Mouse (Mus musculus) embryonic facial prominence, embryonic 10.5 days (tissue): Measurements from ENCODE around the gene 1700008O03Rik. TPM values are rescaled to one million over a fixed set of nuclear protein-coding genes. Genes with fewer than 3 reads are reported as not detected.

Source experiments
- DNase-seq: peaks from one replicate; pipeline ENCODE4 v3.0.0-alpha.2; 2017; ENCODE audit warnings: low spot score
- H3K27ac ChIP-seq: fragments of 300-500 bp; sonication (generic); replicated peaks from 2 replicates; pipeline ENCODE4 v1.5.1; 2016; ENCODE audit warnings: mild to moderate bottlenecking
- H3K27me3 ChIP-seq: fragments of 300-500 bp; sonication (generic); replicated peaks from 2 replicates; pipeline ENCODE4 v1.6.1; 2016; ENCODE audit warnings: low read depth, mild to moderate bottlenecking; ENCODE audit not compliant: poor library complexity, severe bottlenecking
- H3K36me3 ChIP-seq: fragments of 300-500 bp; sonication (generic); replicated peaks from 2 replicates; pipeline ENCODE4 v1.6.1; 2016; ENCODE audit warnings: mild to moderate bottlenecking, moderate library complexity
- H3K4me1 ChIP-seq: fragments of 300-500 bp; sonication (generic); 2 replicates; pipeline ENCODE4 v1.6.1; 2016
- H3K4me3 ChIP-seq: fragments of 300-500 bp; sonication (generic); 2 replicates; pipeline ENCODE4 v1.5.1; 2016; ENCODE audit warnings: mild to moderate bottlenecking, moderate library complexity
- H3K9me3 ChIP-seq: fragments of 300-500 bp; sonication (generic); 2 replicates; pipeline ENCODE4 v1.6.1; 2016; ENCODE audit warnings: mild to moderate bottlenecking
- WGBS: fragments of 180-500 bp; shearing (Covaris S2); methylation state at CpG from one replicate; pipeline ENCODE4 v1.1.7; 2016; 5-methylcytosine and 5-hydroxymethylcytosine counted together
- polyA plus RNA-seq: library from polyadenylated mRNA; unstranded; fragments of >200 nt; fragmentation: Nextera tagmentation; extraction: Ambion mirVana; gene quantifications from 2 replicates; pipeline ENCODE4 v1.2.1, GENCODE M21; 2016

1700008O03Rik gene
- polyA plus RNA-seq, 1 experiment from 2014 or later = 1.1 TPM

- 2% methylated on average over 52 of the region's 54 CpGs for WGBS
- Histone ChIP-seq H3K27ac (no peak overlapping the region), H3K27me3 (peaks cover 91% of the 10 kb centered on the region)
Measured at GRCm38 (mm10) chr7:44336046-44337021, 49.3 kb downstream of the 1700008O03Rik start.

GRCm38 (mm10) chr7:44335031-44335878, 50.4 kb downstream of the 1700008O03Rik start:
- 4% methylated on average over 38 of the region's 40 CpGs for WGBS
- H3K9me3 ChIP-seq = no peaks in the 10 kb centered on the region
- H3K4me1 ChIP-seq = peaks cover 23% of the 10 kb centered on the region
- 0 out of 2 replicates have a peak overlapping the region, but pooled peaks have one; percentile 14 for H3K27ac ChIP-seq
- peaks cover 86% of the 10 kb centered on the region for H3K27me3 ChIP-seq
- no peaks in the 10 kb centered on the region for H3K36me3 ChIP-seq
- peak overlapping the region; percentile 61 for H3K4me3 ChIP-seq
- DNase-seq = peak; percentile 80

More at GRCm38 (mm10) chr7:44336046-44337021, 49.3 kb downstream of the 1700008O03Rik start:
- Histone ChIP-seq H3K4me3 (peak overlapping the region; percentile 61), H3K4me1 (peaks cover 23% of the 10 kb centered on the region), H3K9me3 (no peaks in the 10 kb centered on the region), H3K36me3 (no peaks in the 10 kb centered on the region)
- no peak for DNase-seq

GRCm38 (mm10) chr7:44334139-44334538, 51.5 kb downstream of the 1700008O03Rik start:
- peaks cover 23% of the 10 kb centered on the region for H3K4me1 ChIP-seq
- H3K36me3 ChIP-seq = no peaks in the 10 kb centered on the region
- no peak overlapping the region for H3K4me3 ChIP-seq
- WGBS = 72% methylated on average over 14 of the region's 14 CpGs
- H3K27me3 ChIP-seq = peaks cover 77% of the 10 kb centered on the region
- H3K9me3 ChIP-seq = no peaks in the 10 kb centered on the region
- no peak overlapping the region for H3K27ac ChIP-seq
- DNase-seq = no peak

DNA sequence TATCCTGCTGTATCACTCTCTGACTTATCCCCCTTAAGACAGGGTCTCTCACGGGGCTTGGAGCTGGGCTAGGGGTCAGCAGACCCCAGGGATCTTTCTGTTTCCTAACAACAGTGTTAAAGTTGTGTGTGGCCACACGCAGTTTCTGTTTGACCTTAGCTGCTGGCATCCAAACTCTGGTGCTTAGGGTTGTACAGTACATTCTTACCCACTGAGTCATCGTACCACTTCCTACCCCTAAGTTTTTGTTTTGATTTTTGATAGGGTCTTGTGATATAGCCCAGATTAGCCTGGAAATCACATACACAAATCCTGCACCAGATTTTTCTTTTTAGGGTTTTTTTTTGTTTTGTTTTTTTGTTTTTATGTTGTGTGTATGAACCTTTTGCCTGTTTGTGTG, 53.3 kb downstream of the 1700008O03Rik start:
- Histone ChIP-seq H3K27me3 (peaks cover 66% of the 10 kb centered on the region), H3K27ac (no peak overlapping the region), H3K4me1 (peaks cover 23% of the 10 kb centered on the region), H3K4me3 (no peak overlapping the region), H3K36me3 (no peaks in the 10 kb centered on the region), H3K9me3 (no peaks in the 10 kb centered on the region)
- WGBS = 71% methylated on average over 3 of the region's 3 CpGs
- DNase-seq = no peak

DNA sequence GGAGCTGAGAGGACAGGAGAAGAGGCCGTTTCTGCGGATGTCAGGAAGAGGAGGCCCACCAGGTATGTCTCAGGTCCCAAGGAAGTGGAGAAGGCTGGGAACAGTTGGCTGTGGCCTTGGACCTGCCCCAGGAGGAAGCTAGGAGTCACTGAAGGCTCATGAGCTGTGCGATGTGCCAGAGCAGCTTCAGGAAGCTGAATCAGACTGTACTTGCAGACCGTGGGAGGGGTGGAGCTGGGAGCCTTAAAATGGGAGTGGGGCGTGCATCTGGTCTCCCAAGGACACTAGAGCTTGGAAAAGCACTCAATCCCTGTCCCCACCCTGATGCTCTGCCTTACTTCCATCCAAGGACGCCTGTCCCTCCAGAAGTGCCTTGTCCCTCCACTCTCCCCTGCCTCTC, 59.0 kb downstream of the 1700008O03Rik start:
- H3K4me3 ChIP-seq = no peak overlapping the region
- no peaks in the 10 kb centered on the region for H3K36me3 ChIP-seq
- DNase-seq = no peak
- H3K4me1 ChIP-seq = peaks cover 6% of the 10 kb centered on the region
- H3K9me3 ChIP-seq = no peaks in the 10 kb centered on the region
- WGBS = 65% methylated on average over 6 of the region's 6 CpGs
- H3K27me3 ChIP-seq = peaks cover 41% of the 10 kb centered on the region
- no peak overlapping the region for H3K27ac ChIP-seq

- Histone ChIP-seq H3K36me3 (no peaks in the 10 kb centered on the region), H3K27ac (no peak overlapping the region), H3K9me3 (no peaks in the 10 kb centered on the region), H3K27me3 (peaks cover 28% of the 10 kb centered on the region), H3K4me1 (peaks cover 6% of the 10 kb centered on the region), H3K4me3 (no peak overlapping the region)
- WGBS = 86% methylated on average over 1 of the region's 1 CpGs
- no peak for DNase-seq
Measured at GRCm38 (mm10) chr7:44322290-44322689, 63.3 kb downstream of the 1700008O03Rik start.

DNA sequence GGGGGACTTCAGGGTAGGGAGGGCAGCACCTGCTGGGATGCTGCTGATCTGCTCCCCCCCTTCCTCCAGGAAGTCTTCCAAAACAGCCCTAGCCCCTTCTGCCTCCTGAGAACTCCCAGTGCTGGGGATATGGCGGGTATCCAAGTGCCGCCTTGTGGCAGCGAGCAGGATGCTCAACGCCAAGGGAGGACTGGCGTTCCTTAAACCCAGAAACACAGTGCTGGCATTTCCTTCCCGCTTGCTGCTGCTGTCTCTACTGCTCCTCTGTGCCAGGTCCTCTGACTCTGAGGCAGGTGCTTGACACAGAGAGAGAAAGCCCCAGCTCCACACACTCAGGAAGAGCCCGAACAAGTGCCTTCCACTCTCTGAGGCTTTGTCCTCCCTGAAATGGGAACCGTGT, 64.7 kb downstream of the 1700008O03Rik start:
- H3K27ac ChIP-seq = no peak overlapping the region
- H3K36me3 ChIP-seq = no peaks in the 10 kb centered on the region
- H3K9me3 ChIP-seq = no peaks in the 10 kb centered on the region
- no peaks in the 10 kb centered on the region for H3K4me1 ChIP-seq
- H3K27me3 ChIP-seq = peaks cover 17% of the 10 kb centered on the region
- 61% methylated on average over 8 of the region's 8 CpGs for WGBS
- no peak for DNase-seq
- H3K4me3 ChIP-seq = no peak overlapping the region

DNA sequence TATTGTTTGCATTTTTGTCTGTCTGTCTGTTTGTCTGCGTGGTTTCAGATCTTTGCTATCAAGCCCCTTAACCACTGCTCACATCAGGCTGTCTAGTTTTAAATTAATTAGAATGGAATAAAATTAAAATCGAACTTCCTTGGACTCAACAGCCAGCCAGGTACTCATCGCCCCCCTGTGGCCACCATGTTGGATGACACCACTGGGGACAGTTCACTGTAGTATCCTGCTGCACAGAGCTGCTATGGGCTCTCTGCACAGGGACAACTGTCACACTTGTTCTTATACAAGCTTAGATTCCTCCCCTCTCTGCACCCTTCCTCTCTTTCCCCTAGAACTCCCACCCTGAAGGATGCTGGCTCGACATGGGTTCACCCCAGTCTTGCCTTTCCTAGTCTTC, 67.7 kb downstream of the 1700008O03Rik start:
- WGBS = 42% methylated on average over 4 of the region's 4 CpGs
- peaks cover 5% of the 10 kb centered on the region; the same call in 1 of the 2 replicates for H3K36me3 ChIP-seq
- peaks cover 19% of the 10 kb centered on the region for H3K27me3 ChIP-seq
- H3K4me3 ChIP-seq = no peak overlapping the region
- H3K9me3 ChIP-seq = no peaks in the 10 kb centered on the region
- no peaks in the 10 kb centered on the region for H3K4me1 ChIP-seq
- H3K27ac ChIP-seq = no peak overlapping the region
- peak; percentile 27 for DNase-seq

DNA sequence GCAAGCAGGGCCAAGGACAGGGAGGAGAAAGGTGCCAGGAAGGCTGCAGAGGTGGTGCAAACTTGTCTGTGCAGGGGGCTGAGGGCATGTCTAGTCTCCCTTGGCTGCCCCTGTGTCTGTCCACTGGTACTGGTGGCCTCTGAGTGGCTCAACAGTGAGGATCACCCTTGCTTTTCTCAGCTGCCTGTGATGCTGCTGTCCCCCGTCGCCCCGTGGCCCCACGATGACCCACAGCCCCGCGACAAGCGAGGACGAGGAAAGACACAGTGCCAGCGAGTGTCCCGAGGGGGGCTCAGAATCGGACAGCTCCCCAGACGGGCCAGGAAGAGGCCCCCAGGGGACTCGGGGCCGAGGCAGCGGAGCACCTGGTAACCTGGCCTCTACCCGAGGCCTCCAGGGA, 73.1 kb downstream of the 1700008O03Rik start:
- H3K9me3 ChIP-seq = no peaks in the 10 kb centered on the region
- DNase-seq = no peak
- no peak overlapping the region for H3K27ac ChIP-seq
- peaks cover 5% of the 10 kb centered on the region; the same call in 1 of the 2 replicates for H3K36me3 ChIP-seq
- no peak overlapping the region for H3K4me3 ChIP-seq
- peaks cover 70% of the 10 kb centered on the region for H3K27me3 ChIP-seq
- peaks cover 32% of the 10 kb centered on the region for H3K4me1 ChIP-seq
- 59% methylated on average over 16 of the region's 16 CpGs for WGBS

DNA sequence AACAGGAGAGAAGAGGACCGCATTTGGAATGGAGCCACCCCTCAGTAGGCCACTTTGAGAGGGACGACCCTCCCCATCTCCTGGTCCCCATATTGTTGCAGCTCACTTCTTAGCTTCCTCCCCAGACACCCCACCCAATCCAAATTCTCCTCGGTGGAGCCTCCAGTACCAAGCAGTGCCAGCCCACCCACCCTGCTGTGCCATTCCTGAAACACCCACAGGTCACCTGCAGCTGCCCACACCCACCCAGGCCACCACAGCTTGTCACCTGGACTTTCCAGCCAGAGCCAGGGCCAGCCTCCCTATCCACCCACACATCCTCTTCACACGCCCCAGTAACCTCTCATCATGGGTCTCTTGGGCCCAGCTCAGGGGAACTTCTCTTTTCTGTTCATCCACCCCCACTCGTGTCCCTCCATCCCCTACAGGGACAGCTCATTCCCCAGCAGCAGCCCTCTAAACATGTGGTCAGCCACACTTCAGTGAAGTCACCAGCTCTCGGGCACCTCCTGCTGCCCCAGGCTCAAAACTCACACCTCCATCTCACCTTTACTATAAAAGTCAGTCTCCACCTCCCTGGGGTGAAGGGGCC, 73.8 kb downstream of the 1700008O03Rik start:
- no peak for DNase-seq
- 15% methylated on average over 6 of the region's 6 CpGs for WGBS
- Histone ChIP-seq H3K27me3 (peaks cover 76% of the 10 kb centered on the region), H3K27ac (no peak overlapping the region), H3K4me1 (peaks cover 32% of the 10 kb centered on the region), H3K36me3 (peaks cover 5% of the 10 kb centered on the region; the same call in 1 of the 2 replicates), H3K9me3 (no peaks in the 10 kb centered on the region), H3K4me3 (peak overlapping the region; percentile 64)

- peak overlapping the region; percentile 79 for H3K27ac ChIP-seq
- DNase-seq = peak; percentile 55
- under 1% methylated on average over 38 of the region's 38 CpGs for WGBS
- H3K36me3 ChIP-seq = peaks cover 5% of the 10 kb centered on the region; the same call in 1 of the 2 replicates
- H3K9me3 ChIP-seq = no peaks in the 10 kb centered on the region
- H3K4me3 ChIP-seq = peak overlapping the region; percentile 64
- H3K27me3 ChIP-seq = peaks cover 80% of the 10 kb centered on the region
- peaks cover 39% of the 10 kb centered on the region for H3K4me1 ChIP-seq
Measured at GRCm38 (mm10) chr7:44310878-44311712, 74.5 kb downstream of the 1700008O03Rik start.
